Mouse (Mus musculus) forebrain, postnatal 0 days (tissue): ENCODE results near the gene Odr4. TPM values are rescaled to one million over a fixed set of nuclear protein-coding genes. Genes with fewer than 3 reads are reported as not detected.

Source experiments
- ATAC-seq: fragments of 200-750 bp; cut with Nextera tagmentation; 2 replicates; pipeline ENCODE4 v1.8.0; 2017; ENCODE audit warnings: mild to moderate bottlenecking, moderate library complexity
- DNase-seq: peaks from one replicate; pipeline ENCODE4 v3.0.0-alpha.2; 2015
- H3K27ac ChIP-seq: fragments of 300-500 bp; sonication (generic); 2 replicates; pipeline ENCODE4 v1.5.1; 2014; ENCODE audit warnings: low read depth, mild to moderate bottlenecking, antibody characterized with exemption, low read length, moderate library complexity, mixed read lengths
- H3K27me3 ChIP-seq: fragments of 300-500 bp; sonication (generic); 2 replicates; pipeline ENCODE4 v1.6.1; 2014; ENCODE audit warnings: mild to moderate bottlenecking, low read length, mixed read lengths; ENCODE audit not compliant: insufficient read depth
- H3K36me3 ChIP-seq: fragments of 300-500 bp; sonication (generic); 2 replicates; pipeline ENCODE4 v1.6.1; 2014; ENCODE audit warnings: mild to moderate bottlenecking, moderate library complexity; ENCODE audit not compliant: insufficient read depth
- H3K4me1 ChIP-seq: fragments of 300-500 bp; sonication (generic); 2 replicates; pipeline ENCODE4 v1.6.1; 2014; ENCODE audit warnings: antibody characterized with exemption; ENCODE audit not compliant: insufficient read depth
- H3K4me2 ChIP-seq: fragments of 300-500 bp; sonication (generic); 2 replicates; pipeline ENCODE4 v1.6.1; 2014; ENCODE audit warnings: low read depth, mild to moderate bottlenecking, moderate library complexity
- H3K4me3 ChIP-seq: fragments of 300-500 bp; sonication (generic); 2 replicates; pipeline ENCODE4 v1.5.1; 2014; ENCODE audit warnings: low read depth, low read length, mixed read lengths
- H3K9ac ChIP-seq: fragments of 300-500 bp; sonication (generic); 2 replicates; pipeline ENCODE4 v1.6.1; 2014; ENCODE audit warnings: mild to moderate bottlenecking
- H3K9me3 ChIP-seq: fragments of 300-500 bp; sonication (generic); 2 replicates; pipeline ENCODE4 v1.6.1; 2016; ENCODE audit warnings: low read length
- CTCF ChIP-seq: sonication (generic); IDR thresholded peaks from 2 replicates; pipeline ENCODE4 v1.5.1; 2016; ENCODE audit warnings: antibody characterized with exemption, control low read depth, low read depth
- WGBS: fragments of 180-500 bp; shearing (Covaris S2); extraction: QIAGEN DNeasy Blood & Tissue Kit; methylation state at CpG from one replicate; pipeline ENCODE4 v1.1.7; 2014; 5-methylcytosine and 5-hydroxymethylcytosine counted together
- polyA plus RNA-seq: library from polyadenylated mRNA; unstranded; fragments of >200 nt; fragmentation: Nextera tagmentation; extraction: Ambion mirVana; gene quantifications from 2 replicates; pipeline ENCODE4 v1.2.1, GENCODE M21; 2015
- total RNA-seq: library from RNA; depleted of rRNA; stranded (reverse); fragments of >200 nt; gene quantifications from 2 replicates; pipeline ENCODE4 v1.2.3, GENCODE M21; 2014

The Odr4 gene
- total and polyA plus RNA-seq, 2 experiments from 2014 or later: 41.3 to 54.7 TPM

DNA sequence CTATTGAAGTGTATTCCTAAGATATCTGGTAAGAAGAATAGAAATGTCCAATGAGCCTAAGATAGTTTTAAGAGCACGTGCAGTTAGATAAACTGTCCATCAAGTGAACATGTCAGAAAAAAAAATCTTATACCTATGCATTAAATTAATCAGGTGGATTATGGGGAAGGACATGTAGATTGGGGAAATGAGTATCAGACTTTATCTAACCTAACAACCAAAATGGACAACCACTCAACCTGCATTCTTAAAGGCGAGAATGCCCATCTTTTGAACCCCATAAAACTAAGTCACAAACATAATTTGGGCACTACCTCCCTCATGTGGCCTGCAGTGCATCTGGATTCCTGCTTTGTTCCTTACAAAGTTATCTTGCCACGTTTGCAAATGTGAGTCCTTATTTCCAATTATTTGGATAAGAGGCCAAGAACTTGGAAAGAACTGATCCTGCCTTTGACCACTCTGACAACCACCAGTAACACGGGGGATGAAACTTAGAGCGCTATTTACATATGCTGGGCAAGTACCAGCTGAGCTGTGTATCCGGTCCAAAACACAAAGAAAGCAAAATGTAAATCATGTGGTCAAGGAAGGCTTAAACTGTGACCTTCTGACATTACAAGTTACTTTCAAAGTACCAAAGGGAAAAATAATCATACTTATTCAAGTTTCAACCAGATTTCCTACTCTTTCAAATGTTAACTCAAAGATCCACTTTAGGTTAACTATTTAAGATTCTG lies 3.3 kb downstream of the Odr4 start:
- Histone ChIP-seq H3K27ac (no peak overlapping the region), H3K36me3 (peaks cover 21% of the 10 kb centered on the region), H3K9me3 (no peaks in the 10 kb centered on the region), H3K4me1 (peaks cover 10% of the 10 kb centered on the region), H3K9ac (no peak overlapping the region), H3K27me3 (no peaks in the 10 kb centered on the region), H3K4me2 (no peak overlapping the region), H3K4me3 (no peak overlapping the region)
- WGBS: 91% methylated on average over 6 of the region's 6 CpGs
- DNase-seq (no peak), ATAC-seq (no peak)
- TF ChIP-seq CTCF: no peak

DNA sequence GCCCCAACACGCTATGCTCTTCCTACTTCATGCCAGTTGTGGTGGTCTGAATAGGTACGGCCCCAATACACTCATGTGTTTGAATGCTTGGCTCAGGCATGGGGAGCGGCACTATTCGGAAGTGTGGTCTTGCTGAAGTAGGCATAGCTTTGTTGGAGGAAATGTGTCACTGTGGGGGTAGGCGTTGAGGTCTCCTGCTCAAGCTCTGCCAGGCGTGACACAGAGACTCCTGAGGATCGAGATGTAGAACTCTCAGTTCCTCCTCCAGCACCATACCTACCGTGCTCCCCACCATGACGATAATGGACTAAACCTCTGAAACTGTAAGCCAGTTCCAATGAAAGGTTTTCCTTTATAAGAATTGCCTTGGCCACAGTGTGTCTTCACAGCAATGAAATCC lies 5.3 kb downstream of the Odr4 start:
- Histone ChIP-seq H3K36me3 (peaks cover 29% of the 10 kb centered on the region), H3K4me2 (no peak overlapping the region), H3K9me3 (no peaks in the 10 kb centered on the region), H3K9ac (no peak overlapping the region), H3K4me1 (0 out of 2 replicates have a peak, but pooled peaks cover 5% of the 10 kb centered on the region), H3K27ac (no peak overlapping the region), H3K4me3 (no peak overlapping the region), H3K27me3 (no peaks in the 10 kb centered on the region)
- 95% methylated on average over 9 of the region's 9 CpGs for WGBS
- no peak for TF ChIP-seq CTCF
- ATAC-seq (no peak), DNase-seq (no peak)

DNA sequence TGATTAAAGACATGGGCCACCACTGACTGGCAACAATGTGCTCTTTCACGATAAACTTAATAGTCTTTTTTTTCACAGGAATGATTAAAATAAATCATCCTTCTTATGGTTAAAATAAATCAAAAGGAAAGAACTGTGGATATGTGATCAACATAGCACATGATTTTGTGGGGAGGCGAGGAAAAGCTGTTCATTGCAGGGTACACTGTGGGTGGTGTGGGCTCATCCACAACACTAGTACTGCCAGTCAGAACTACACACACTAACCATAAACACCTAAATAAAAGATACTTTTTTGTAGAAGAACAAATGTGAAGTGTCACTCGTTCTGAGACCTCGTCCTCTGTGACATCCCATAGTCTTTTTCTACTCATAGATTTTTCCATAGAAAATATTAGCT lies 8.7 kb downstream of the Odr4 start:
- TF ChIP-seq CTCF: no peak
- no peak for DNase-seq
- Histone ChIP-seq H3K9me3 (no peaks in the 10 kb centered on the region), H3K27ac (no peak overlapping the region), H3K4me1 (no peaks in the 10 kb centered on the region), H3K9ac (no peak overlapping the region), H3K36me3 (peaks cover 29% of the 10 kb centered on the region), H3K4me3 (no peak overlapping the region), H3K4me2 (no peak overlapping the region), H3K27me3 (no peaks in the 10 kb centered on the region)
- no peak for ATAC-seq
- 95% methylated on average over 4 of the region's 4 CpGs for WGBS

DNA sequence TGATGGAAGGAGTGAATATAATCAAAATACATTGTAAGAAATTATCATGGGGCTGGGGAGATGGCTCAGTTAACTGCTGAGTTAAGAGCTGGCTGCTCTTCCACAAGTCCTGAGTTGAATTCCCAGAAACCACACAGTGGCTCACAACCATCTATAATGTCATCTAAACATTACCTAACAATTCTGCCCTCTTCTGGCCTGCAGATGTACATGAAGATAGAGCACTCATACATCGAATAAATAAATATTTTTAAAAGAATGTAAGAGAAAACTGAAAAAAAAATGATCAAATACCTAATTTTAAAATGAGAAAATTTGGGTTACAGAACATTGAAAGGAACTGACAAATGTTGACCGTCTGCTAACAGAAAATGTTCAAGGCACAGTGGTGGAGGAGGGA lies 18.6 kb downstream of the Odr4 start:
- H3K4me3 ChIP-seq: no peak overlapping the region
- 89% methylated on average over 2 of the region's 2 CpGs for WGBS
- no peak overlapping the region for H3K9ac ChIP-seq
- no peaks in the 10 kb centered on the region for H3K27me3 ChIP-seq
- DNase-seq (no peak), ATAC-seq (no peak)
- H3K27ac ChIP-seq: no peak overlapping the region
- no peak overlapping the region for H3K4me2 ChIP-seq
- no peaks in the 10 kb centered on the region for H3K4me1 ChIP-seq
- TF ChIP-seq CTCF: peak; percentile 24; the same call in 1 of the 2 replicates
- H3K36me3 ChIP-seq: peaks cover 4% of the 10 kb centered on the region; the same call in 1 of the 2 replicates
- H3K9me3 ChIP-seq: no peaks in the 10 kb centered on the region

DNA sequence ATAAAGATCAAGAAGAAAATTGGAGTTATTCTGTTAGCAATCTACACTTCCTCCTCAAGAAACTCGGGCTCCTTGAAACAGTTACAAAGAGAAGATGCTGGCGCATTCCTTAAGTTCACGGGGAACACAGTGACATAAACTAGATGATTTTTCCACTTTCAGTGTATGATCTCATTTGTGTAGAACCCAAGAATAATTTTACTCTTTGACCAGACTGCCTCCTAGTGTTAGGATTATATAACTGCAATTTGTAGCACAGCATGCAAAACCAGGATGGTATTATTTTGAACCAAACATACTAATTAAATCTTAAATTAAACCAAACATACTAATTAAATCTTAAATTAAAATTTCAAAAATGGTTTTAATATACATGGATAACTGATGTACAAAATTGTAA lies 20.0 kb downstream of the Odr4 start:
- DNase-seq (peak; percentile 13), ATAC-seq (no peak)
- no peaks in the 10 kb centered on the region; the same call in 1 of the 2 replicates for H3K36me3 ChIP-seq
- H3K27ac ChIP-seq: no peak overlapping the region
- no peak overlapping the region for H3K9ac ChIP-seq
- H3K4me2 ChIP-seq: no peak overlapping the region
- no peaks in the 10 kb centered on the region for H3K27me3 ChIP-seq
- no peak overlapping the region for H3K4me3 ChIP-seq
- 87% methylated on average over 3 of the region's 3 CpGs for WGBS
- peak; percentile 56 for TF ChIP-seq CTCF
- no peaks in the 10 kb centered on the region for H3K9me3 ChIP-seq
- H3K4me1 ChIP-seq: no peaks in the 10 kb centered on the region

DNA sequence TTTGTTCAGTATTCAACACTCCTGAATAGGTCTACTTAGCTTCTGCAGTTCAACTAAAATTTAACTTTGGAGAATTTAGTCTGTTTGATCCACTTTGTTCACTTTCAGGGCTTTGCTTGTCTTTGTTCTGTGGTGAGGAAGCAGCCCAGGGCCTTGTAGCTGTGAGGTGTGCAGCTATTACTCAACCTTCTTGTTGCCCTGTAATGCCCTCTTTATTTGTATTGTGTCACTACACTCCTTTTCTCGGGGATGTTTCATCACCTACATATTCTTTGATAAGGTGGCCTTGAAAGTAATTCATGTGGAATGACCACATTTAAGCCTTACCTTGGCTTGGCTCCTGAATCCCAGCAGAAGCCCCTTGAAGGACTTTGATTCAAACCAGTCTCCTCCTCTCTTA lies 32.0 kb downstream of the Odr4 start:
- H3K9me3 ChIP-seq: no peaks in the 10 kb centered on the region
- no peak overlapping the region for H3K27ac ChIP-seq
- H3K27me3 ChIP-seq: no peaks in the 10 kb centered on the region
- no peak overlapping the region for H3K4me3 ChIP-seq
- ATAC-seq (no peak), DNase-seq (no peak)
- WGBS: 77% methylated on average over 1 of the region's 1 CpGs
- no peaks in the 10 kb centered on the region for H3K4me1 ChIP-seq
- H3K36me3 ChIP-seq: peaks cover 23% of the 10 kb centered on the region
- H3K4me2 ChIP-seq: no peak overlapping the region
- no peak for TF ChIP-seq CTCF
- H3K9ac ChIP-seq: no peak overlapping the region

DNA sequence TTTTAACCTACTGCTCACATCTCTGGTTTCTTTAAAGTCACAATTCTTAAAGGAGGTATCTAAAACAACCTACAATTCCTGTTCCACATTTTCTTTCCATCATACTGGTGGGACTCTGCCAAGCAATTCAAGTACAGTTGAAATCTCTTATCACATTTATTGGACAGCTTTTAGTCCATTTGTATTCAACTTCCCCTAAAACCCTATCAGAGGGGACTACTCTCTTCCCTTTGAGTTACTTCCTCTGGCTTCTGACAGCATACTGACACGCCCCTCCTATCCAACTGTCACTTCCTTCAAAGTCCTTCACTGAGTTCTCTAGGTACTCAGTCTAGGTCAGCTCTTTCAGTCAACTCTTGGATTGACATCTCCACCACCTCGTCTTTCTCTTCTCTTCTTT lies 57.8 kb downstream of the Odr4 start:
- no peak overlapping the region for H3K27ac ChIP-seq
- no peak for ATAC-seq
- TF ChIP-seq CTCF: no peak
- DNase-seq: no peak
- H3K4me2 ChIP-seq: no peak overlapping the region
- H3K9me3 ChIP-seq: no peaks in the 10 kb centered on the region
- WGBS: 82% methylated on average over 2 of the region's 2 CpGs
- no peaks in the 10 kb centered on the region for H3K4me1 ChIP-seq
- H3K36me3 ChIP-seq: no peaks in the 10 kb centered on the region
- no peak overlapping the region for H3K9ac ChIP-seq
- H3K4me3 ChIP-seq: no peak overlapping the region
- H3K27me3 ChIP-seq: no peaks in the 10 kb centered on the region
